Mouse (Mus musculus) megakaryocyte, adult 5-6 weeks (primary cell): ENCODE data around the gene Faf1. TPM values are rescaled to one million over a fixed set of nuclear protein-coding genes. Genes with fewer than 3 reads are reported as not detected.

Experiments
- ATAC-seq: 2 replicates; pipeline ENCODE4 v1.8.0; 2016; ENCODE audit warnings: mild to moderate bottlenecking, inconsistent platforms; ENCODE audit not compliant: poor library complexity, severe bottlenecking
- total RNA-seq, 2 experiments: library from RNA; stranded (forward) in 1 of 2; stranded (reverse) in 1 of 2; fragments of 153-499, 151-499 nt in 1 of 2; fragments of 221-1000, 200-1000 nt in 1 of 2; gene quantifications; 2 replicates each; pipeline versions ENCODE4 v1.2.3 to v1.2.4; 2015 to 2017

Faf1 gene
- total RNA-seq, 2 experiments from 2014 or later: 35.8 to 40.9 TPM

DNA sequence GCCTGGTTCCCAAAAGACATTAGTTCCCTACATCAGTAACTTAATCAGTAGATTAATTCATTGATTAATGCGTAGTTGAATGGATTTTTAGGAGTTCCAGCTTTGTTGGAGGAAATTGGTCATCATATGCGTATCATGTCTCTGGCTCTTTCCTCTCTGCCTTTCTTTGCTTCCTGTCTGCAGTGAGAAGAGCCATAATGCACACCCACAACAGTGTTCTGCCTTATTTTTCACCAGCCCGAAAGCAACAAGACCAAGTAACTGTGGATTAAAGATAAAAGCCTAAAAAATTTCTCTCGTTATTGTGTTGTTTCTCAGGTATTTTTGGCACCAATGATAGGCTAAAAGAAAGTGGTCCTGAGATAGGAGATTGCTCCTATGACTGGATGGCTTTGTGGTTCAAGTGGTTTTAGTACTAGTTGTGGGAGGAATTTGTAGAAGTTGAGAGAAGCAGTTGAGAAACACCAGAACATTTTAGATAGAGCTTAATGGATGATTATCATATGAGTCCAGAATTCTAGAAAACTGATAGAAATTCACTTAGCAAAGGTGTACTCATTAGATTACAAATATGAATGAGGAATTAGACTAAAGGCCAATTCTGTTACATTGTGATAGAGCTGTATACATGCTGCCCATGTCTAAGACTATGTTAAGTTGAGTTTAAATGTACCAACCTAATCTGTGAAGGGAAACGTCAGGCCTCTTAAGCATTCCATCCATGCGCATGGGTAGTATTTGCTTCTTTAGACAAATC is 221.6 kb downstream of the Faf1 start:
- no peak for ATAC-seq

DNA sequence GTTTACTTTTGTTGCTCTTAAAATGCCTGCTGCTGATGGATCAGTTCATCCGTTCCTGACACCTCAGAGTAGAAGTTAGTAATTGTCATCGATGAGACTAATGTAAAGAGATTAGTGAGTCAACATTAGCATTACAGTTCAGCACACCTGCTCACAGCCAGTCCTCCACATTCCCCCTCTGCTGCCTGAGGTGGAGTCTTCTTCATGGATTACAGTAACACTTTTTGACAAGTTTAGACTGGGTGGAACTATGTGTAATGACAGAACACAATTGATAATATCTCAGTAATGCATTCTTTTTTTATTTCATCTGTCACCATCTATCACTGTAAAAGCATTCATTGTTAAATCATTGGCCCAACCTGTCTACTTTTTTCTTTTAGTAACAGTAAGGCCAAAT is 224.7 kb downstream of the Faf1 start:
- ATAC-seq: no peak

DNA sequence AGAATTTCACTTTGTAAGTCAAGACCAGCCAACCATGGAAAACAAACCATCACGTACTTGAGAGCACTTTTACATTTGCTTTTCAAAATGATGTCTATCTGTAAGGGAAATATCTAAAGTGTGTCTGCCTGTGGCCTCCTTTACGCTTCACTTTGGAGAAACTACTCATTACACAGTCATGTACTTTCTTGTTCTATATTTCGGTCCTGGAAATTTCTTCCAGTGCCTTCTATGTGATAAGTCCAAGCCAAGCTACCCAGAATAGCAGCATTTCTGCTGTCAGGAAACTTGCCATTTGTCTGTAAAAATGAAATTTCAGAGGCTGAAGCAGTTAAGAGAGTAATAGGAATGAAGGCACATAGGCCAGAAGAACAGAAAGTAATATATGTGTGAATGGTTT is 228.1 kb downstream of the Faf1 start:
- no peak for ATAC-seq

DNA sequence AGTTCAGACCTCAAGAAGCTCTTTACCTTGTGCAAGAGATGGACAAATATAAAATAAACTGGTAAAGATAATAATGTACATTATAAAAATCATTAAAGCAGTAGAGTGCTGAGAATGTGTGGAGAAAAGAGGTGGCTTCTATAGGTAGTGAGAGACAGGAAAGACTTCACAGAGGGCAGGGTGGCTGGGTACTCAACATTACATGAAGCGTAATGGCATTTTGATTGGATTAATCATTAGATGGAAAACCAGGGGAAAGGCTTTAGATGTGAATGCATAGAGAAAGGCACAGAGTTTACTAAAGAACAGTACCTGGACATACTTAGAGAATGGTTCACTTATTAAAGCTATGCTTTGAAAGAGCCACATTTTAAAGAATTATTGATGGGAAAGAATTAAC is 252.7 kb downstream of the Faf1 start:
- no peak for ATAC-seq

DNA sequence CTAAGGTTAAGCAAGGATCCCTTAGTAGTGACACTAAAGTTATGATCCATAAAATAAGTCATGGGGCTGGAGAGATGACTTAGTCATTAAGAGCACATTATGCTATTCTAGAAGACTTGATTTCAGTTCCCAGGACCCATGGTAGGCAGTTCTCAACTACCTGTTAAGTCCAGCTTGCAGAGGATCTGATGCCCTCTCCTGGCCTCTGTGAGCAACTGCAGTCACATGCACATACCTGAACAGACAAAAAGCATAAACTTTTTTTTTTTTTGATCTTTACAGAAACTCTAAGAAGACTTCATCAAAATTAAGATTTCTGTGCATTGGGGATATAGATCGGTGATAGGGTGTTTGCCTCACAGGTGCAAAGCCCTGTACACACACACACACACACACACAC is 254.1 kb downstream of the Faf1 start:
- ATAC-seq: no peak

DNA sequence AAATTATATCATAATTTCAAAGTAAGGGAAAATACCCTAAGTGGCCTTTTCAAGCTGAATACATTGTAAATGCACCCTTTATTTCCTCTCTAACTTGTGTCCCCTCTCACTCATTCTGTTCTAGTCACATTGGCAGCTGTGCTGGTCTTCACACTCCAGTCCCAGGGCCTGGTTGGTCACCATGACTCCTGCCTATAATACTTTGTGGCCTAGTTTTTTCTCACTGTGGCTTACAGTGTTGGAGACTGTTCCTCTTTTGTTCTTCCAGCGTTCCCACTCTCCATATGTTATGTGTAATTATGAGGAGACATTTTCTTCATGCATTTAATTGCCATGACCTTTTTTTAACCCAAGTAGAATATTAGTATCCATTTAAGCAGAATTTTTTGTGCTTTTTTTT is 254.5 kb downstream of the Faf1 start:
- ATAC-seq: no peak

DNA sequence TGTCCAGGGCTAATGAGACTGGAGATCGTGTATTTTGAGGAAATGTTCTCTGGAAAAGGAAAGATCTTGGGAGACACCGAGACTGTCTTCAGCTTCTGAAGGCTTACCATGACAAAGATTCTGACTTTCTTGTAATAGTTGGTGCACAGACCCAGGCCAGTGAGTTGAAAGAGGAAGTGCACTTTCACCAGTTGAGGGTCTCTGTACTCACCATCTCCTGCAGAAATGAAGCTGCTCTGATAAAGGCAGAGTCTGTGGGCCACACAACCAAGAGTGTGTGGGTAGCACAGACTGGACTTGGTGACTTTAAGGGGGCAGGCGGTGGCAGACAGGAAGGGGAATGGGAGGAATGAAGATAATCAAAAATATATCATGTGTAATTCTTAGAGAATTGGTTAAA is 260.2 kb downstream of the Faf1 start:
- no peak for ATAC-seq

DNA sequence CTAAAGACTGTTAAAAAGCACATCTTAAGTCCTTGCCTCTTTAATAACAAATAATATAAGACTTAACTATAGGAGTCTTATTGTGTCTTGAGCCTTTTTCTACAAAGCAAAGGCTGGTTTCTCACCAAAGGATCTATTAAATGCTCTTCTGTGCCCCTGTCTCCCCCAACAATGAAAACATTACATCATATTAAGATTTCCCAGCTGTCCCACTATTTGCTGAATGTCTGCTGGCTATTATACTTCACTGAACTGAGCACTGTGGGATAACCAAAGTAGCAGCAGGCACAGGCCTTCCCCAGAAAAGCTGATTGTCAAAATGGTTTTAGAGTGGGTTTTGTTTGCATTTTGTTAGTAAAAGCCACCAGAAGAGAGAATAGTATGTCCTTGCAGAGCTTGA is 262.9 kb downstream of the Faf1 start:
- ATAC-seq: no peak

DNA sequence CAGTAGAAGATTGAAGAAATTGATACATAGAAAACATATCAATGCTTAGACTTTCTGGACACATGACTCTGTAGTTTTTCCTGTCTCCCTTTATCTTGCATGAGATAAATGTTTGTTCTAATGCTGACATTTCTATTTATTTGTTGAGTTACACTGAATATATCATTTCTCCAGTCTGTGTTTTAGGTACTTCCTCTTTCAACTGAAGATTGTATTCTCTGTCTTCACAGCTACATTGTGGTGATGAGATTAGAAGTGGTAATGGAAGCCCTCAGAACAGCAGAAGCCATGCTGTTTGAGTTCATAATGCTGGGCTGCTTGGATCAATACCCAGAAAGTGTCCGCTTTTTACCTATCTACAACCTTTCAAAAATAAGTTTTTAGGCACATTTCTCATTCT is 269.2 kb downstream of the Faf1 start:
- ATAC-seq: no peak

DNA sequence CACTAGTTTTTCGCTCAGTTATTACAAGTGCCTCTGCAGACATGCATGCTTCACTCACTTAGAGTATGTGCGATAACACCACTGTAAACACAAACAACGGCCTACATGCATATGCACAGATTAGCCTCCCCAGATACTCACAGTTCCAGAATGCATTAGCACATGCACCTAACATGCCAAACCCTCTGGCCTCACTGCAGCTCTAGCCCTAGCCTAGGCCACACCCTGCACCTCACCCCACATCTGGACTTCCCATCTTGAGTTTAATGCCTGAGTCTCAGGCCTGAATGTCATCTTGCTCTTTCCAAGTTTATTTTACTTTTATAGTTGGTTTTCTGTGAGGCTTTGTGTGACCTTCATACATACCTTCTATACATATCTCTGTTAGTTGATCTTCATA is 272.9 kb downstream of the Faf1 start:
- no peak for ATAC-seq

DNA sequence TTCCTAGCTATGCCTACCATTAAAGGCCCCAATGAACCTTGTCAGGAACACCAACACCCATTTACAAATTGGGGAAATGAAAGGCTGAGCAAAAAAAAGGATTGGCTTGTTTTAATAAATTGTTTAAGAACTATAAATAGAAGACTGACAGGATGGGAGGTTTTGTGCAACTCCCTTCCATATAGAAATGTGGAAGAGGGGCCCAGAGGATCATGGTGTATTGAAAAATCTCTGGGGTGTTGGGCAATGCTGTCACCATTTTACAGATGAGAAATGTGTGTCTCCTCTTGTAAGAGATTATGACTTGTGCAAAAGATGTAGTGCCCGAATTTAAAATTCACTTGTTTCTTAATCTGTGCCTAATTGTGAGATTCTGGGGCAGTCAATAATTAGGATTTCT is 277.1 kb downstream of the Faf1 start:
- peak; percentile 62; the same call in 1 of the 2 replicates for ATAC-seq

DNA sequence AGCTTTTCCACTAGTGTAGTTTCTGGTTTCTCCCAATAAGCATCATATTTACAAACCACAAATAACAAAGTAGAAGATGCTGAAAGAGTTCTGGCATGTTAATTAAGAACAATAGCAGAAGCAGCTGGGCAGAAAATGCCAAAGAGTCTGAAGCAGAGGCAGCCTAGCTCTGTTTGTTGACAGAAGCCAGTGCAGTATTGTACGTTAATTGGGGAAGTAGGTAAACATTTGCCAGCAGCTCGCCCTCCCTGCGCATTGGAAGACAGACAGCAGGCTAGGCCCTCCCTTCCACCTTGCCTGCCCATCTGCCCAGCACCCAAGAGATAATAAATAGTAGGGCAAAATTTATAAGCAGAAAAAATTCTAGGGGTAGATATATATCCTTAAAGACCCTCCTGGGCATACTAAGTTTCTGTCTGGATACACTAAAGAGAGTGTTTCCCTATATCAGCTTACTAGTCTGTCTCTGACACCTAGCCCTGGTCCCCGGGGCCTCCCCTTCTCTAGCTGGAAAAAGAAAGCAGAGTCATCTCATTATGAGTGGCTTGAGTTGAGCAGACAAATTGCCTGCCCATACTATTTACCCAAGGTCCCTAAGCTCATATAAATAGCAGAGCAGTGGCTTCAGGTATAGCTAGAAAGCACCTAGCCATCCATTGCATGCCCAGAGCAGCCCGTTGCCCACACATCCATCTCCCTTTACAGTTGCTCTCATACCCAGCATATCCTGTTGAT is 284.0 kb downstream of the Faf1 start:
- no peak for ATAC-seq

DNA sequence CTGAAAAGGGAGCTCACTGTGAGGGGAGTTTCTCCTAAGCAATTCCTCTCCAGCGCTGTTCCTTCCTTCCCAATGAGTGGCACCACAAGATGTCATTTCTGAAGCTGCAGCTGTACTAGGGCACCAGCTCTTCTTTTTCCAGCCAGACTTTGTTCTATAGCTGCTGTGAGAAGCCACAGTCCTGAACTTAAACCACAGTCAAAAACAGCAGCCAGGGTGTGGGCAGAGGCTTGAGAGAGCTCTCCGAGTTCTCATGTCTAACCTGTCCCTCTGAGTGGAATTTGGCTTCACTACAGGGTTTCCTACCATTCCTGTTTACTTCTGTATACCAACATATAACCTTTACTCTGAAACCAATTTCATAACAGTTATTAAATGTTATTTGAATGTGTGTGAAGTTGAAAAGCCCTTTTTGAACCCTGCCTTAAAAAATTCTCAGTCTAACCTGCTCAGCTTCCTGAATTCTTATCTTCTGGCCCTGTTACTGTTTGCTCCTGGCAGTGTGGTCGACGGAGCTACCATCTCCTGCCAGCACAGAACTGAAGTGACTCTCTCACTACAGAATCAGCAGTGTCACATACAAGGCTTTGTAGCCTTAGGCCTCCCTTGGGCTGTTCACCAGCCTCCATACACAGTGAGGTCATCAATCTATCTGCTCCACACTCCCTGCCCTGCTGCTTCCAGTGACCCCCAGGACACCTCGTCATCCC is 287.3 kb downstream of the Faf1 start:
- ATAC-seq: no peak

DNA sequence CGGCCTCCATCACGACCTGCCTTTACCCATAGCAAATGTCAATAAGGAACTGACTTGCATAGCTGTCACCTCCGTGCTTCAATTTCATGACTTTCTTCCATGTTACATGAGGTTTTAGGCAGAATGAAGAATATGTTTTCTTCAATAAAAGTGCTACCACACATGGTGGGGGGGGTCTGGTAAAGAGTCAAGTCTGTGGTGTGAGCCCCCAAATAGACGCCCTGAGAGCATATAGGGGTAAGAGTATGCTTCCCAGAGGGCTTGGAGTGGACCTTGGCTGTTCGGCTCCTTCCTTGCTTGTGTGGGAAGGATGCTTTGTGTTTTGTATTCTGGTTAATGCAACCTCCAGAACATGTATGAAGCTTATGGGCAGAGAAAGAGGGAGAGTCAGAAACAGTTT is 293.2 kb downstream of the Faf1 start:
- ATAC-seq: no peak

DNA sequence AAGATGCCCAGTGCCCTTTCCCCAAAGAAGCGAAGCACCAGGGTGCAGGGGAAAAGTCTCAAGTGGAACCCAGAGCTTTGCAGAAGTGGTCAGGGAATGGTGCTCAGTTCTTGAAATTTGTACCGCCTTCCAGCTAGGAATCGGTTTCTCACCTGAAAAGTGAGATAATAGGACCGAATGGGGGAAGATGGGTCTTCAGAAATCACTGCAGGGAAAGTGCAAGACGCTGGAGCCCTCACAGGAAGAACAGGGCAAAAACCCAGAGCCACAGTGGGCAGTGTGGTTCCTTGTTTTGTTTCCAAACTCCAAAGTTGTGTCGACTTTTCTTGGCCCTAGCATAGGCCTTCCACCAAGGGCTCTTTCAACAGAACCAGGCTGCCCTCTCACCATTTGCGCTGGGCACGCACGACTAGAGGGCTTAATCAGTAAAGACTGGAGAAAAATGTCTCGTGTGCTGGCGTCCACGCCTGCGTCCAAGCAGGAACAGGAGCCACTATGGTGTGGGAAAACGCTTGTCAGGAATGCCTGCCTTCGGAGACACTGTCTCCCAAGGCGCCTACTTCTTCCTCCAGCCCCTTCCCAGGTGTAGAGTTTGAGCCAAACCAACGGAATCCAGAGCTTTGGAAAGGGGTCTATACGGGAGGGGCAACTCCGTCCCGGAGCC is 297.7 kb downstream of the Faf1 start:
- ATAC-seq: no peak

DNA sequence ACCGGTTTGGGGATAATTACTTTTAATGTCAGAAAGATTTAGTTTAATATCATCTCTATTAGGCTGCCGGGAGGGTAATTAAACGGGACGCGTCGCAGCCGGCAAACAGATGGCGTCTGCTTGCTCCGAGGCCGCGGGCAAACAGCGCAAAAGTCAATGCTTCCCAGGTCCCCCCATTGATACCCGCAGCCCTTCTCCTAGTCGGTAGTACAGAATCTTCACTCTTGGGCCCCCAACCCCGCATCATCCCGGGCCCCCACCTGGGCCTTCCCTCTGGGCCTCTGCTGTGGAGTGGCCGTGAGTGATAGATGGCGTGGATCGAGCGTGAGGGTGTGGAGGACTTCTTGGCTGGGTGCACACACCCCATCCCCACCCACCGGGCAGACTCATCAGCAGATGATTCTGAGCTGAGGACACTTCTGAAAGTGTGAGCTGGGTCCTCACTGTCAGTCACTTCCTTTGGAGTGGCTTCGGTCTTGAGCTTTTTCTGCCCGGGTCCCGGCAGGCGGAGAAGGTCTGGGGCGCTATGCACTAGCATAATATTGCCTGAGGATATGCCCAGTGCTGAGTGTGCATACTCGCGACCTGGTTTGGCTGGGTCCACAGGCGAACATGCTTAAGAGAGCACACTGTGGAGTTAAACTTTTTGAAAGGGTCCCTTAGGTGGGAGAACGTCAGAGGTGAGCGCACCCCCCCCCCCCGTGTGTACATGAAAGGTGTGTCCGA is 298.4 kb downstream of the Faf1 start:
- ATAC-seq: no peak

DNA sequence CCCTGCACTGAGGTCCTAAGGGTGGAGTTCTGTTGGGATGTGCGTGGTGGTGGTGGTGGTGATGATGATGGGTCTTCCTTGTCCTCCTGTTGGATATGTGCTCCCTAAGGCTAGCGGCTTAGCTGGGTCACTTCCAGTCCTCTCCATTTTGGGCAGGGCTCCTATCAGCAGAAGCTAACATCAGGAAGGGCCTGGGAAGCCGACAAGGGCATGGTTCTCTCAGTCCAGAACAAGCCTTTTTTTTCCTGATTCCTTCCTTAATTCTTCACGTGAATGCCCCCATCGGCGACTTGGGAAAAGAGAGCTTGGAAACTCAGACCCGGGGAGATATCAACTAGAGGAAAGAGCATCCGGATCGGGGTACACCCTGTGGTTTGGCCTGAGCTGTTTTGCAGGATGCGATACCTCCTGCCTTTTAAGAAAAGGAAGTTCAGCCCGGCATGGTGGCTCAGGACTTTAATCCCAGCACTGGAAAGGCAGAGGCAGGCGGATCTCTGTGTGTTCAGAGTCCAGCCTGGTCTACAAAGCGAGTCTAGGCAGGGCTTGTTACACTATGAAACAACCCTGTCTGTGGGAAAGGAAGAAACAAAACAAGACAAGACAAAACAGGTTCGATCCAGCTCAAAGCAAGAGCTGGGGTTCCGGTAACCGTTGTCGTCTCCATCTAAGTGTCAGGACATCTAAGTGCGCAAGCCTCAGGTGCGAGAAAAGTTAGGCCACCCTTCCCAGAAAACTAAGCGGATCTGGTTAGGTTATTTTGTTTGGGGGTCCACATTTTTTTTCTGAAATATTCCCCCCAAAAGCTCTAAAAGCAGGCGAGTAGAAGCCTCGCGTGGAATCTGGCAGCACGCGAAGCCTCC is 299.2 kb downstream of the Faf1 start:
- no peak for ATAC-seq

DNA sequence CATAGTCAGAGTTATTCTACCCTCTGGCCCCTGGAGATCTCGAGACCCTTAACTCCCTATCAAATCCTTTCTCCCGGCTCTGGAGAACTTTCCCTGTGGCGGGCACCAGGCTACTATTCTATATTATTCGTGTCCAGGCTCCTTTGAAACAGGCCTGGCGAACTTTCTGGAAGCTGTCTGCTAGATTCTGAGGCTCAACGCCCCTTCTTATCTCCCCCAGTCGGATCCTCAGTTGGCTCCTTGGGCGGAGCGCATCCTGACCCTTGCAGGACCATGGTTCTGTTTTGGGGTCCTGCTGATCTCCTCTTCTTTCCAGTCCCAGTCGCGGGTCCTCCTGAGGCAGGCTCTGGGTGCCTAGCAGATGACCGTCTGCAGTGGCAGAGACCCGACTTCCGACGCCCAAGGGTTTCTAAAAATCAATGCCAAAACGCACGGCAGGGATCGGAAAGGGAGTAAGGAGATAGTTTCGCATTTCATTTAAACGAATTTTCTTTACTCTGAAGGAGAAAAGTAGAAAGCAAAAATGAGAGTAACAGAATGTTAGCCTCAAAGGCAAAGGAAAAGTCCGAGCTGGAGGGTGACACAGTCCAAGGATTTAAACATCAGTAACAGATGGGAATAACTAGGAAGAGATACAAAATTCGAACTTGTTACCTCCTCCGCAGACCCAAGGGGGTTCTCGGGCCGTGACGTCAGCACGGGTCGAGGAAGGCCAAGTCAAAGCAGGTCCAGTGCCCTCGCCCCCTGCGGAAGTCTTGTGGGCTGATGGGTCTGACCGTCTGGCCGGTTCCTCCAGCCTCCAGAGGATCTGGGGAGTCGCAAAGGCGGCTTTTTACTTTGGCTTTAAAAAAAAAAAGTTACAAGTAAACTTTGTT is 300.1 kb downstream of the Faf1 start:
- ATAC-seq: no peak
